In genomic region chr2:73856246-73856645, GRCm38 (mm10) we compare ENCODE assay signal across 17 mouse cellular contexts.
"Had no signal": no experiment of that assay in that cellular context is flagged by ENCODE, and none has a peak within 500 bp of the region (broad histone marks: within the 10 kb centered on the region; RNA-seq: fewer than 3 reads in every experiment).

No protein-coding gene starts in this region.

- H3K36me3 ChIP-seq: neural tube, embryonic 12.5 days; neural tube, embryonic 15.5 days had no signal

- DNase-seq: kidney, adult 2 months; kidney, postnatal 25 days; layer of hippocampus, postnatal 36 days; liver, embryonic 13.5 days; lung, adult 2 months; midbrain, embryonic 14.5 days; right cerebral cortex, adult 18-20 months; thymus, adult 2 months; thymus, postnatal 14 days; thymus, postnatal 4 days had no signal

- H3K4me3 ChIP-seq: left cerebral cortex, adult 2 months; liver, embryonic 13.5 days; neural tube, embryonic 12.5 days; neural tube, embryonic 15.5 days had no signal

- H3K4me2 ChIP-seq: liver, embryonic 13.5 days; midbrain, embryonic 11.5 days; neural tube, embryonic 12.5 days; neural tube, embryonic 15.5 days had no signal

- H3K9me3 ChIP-seq: liver, embryonic 13.5 days; neural tube, embryonic 12.5 days; neural tube, embryonic 15.5 days had no signal

- H3K27me3 ChIP-seq: liver, embryonic 13.5 days; neural tube, embryonic 12.5 days; neural tube, embryonic 15.5 days had no signal

- H3K4me1 ChIP-seq: neural tube, embryonic 12.5 days; neural tube, embryonic 15.5 days had no signal

- H3K27ac ChIP-seq: kidney, postnatal 0 days; left cerebral cortex, adult 2 months; liver, embryonic 13.5 days; macrophage; neural tube, embryonic 12.5 days; neural tube, embryonic 15.5 days; stomach, postnatal 0 days had no signal

- H3K9ac ChIP-seq: liver, embryonic 13.5 days; neural tube, embryonic 12.5 days; neural tube, embryonic 15.5 days had no signal
